Mouse (Mus musculus): ENCODE data around the gene Lmbr1.

DNA sequence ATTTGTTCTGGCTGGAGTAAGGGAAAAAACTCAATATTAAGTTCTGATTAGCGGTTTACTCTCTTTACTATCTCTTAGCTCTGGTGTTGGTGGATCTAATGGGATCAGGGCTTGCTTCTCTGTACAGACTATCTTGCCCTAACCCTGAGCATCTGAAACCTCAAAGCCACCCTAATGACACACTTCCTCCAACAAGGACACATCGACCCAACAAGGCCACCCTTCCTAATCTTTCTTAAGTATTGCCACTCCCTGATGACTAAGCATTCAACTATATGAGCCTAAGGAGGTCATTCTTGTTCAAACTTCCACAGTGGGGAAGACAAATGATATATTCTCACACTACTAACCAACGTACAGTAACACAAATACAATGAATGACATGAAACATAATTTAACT is 69.0 kb downstream of the Lmbr1 start:
- TF ChIP-seq CTCF (IDR thresholded peaks at IDR 0.05; ENCODE audit: low read depth) (no peak), EP300 (optimal IDR thresholded peaks at IDR 0.05) (no peak)

All from stomach, postnatal 0 days (tissue).